Mouse (Mus musculus) layer of hippocampus, adult 18-20 months (tissue): ENCODE measurements around the gene Spin2g. TPM values are rescaled to one million over a fixed set of nuclear protein-coding genes. Genes with fewer than 3 reads are reported as not detected.
"Not testable (repeated sequence)": the region's sequence is repeated elsewhere in the genome, so short reads cannot be mapped to it uniquely, and the experiment has no call there.

Experiments used
- DNase-seq, 2 experiments: peaks; one replicate each; pipeline ENCODE4 v3.0.0; 2022; ENCODE audit warnings: low spot score in 2 of 2
- long read RNA-seq: library from polyadenylated mRNA; stranded (forward); transcript quantifications from one replicate; pipeline ENCODE4 v2.0.0, GENCODE M21; 2021
- total RNA-seq, 2 experiments: library from RNA; stranded (reverse); gene quantifications; 2 replicates each; pipeline ENCODE4 v1.2.3; 2021

Spin2g gene
- total RNA-seq = not detected
- long read RNA-seq = 0 reads

DNA sequence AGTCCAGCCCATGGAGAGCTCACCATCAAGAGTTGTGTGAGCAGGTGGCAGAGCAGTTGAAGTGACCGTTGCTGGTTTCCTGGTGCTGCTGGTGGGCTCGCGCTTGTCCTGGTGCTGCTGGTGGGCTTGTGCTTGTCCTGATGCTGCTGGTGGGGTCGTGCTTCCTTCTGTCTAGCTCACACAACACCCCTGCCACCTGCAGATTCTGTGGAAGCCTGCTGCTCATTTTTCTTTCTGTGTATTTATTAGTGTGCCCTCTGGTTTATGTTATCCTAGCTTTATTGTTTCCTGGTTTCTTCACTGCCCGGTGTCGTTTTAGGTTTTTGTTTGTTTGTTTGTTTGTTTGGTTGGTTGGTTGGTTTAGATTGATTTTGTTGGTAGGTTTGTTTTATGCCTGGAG lies at the start of gene Spin2g:
Gene Spin2g (minus strand): TSS at position 101 of the 400 bp plus-strand sequence.
- DNase-seq = not testable (repeated sequence)

Other genes with a start within 250 kb of the Spin2g start
- gene Btbd35f9, start 77.2 kb downstream of the Spin2g start, total RNA-seq = not detected
- not detected for gene Btbd35f8, start 211.8 kb upstream of the Spin2g start, total RNA-seq